Mouse (Mus musculus) central nervous system, embryonic 18 days (tissue): ENCODE results near the gene Olfr566. TPM values are rescaled to one million over a fixed set of nuclear protein-coding genes. Genes with fewer than 3 reads are reported as not detected.

ENCODE experiments used
- polyA plus RNA-seq: library from polyadenylated mRNA; depleted of rRNA; stranded (reverse); fragments of >200 nt; gene quantifications from 2 replicates; pipeline ENCODE4 v1.2.3, GENCODE M21; 2012; rRNA removed

Gene Olfr566
- polyA plus RNA-seq: not detected in 2 replicates

GRCm38 (mm10) chr7:102858665-102859064, at the start of gene Olfr566:
TSS of gene Olfr566 (minus strand) at chr7:102858765.

DNA sequence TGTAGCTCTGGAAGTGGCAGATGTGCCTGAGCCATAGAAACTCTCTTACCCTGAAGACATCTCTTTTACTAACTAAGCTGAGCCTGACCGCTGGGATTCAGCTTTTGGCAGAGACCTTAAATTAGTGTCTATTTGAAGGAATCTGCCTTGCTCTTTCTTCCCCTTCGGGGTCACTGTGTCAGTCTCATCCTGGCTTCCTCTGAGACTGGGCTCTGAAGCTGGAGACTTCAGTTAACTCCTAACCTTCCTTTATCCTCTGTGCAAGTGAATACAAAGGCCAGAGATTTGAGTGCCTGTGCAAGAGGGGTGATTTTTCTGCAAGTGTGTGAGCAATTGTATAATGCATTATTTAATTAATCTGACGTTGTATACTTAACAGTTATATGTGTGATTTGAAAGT, 32.2 kb upstream of the Olfr566 start, which contains the start of gene Olfr569:
Gene Olfr569 (minus strand): TSS at position 101 of the 400 bp plus-strand sequence.

GRCm38 (mm10) chr7:102876822-102877221, 18.3 kb upstream of the Olfr566 start, which contains the start of gene Olfr568:
TSS of gene Olfr568 (plus strand) at chr7:102877122.

Other genes with a start within 250 kb of the Olfr566 start
- not detected in 2 replicates for gene Olfr553, start 240.5 kb downstream of the Olfr566 start, polyA plus RNA-seq
- not detected in 2 replicates for gene Olfr554, start 220.3 kb downstream of the Olfr566 start, polyA plus RNA-seq
- not detected in 2 replicates for gene Olfr555, start 199.9 kb downstream of the Olfr566 start, polyA plus RNA-seq
- not detected in 2 replicates for gene Olfr556, start 193.9 kb downstream of the Olfr566 start, polyA plus RNA-seq
- gene Trim68, start 171.4 kb downstream of the Olfr566 start, polyA plus RNA-seq: 13.5 and 14.2 TPM in 2 replicates
- not detected in 2 replicates for gene Olfr557, start 162.9 kb downstream of the Olfr566 start, polyA plus RNA-seq
- gene Olfr558, start 156.6 kb downstream of the Olfr566 start, polyA plus RNA-seq: 0.05 and 0.15 TPM in 2 replicates
- not detected in 2 replicates for gene Olfr33, start 139.7 kb downstream of the Olfr566 start, polyA plus RNA-seq
- not detected in 2 replicates for gene Olfr559, start 131.3 kb downstream of the Olfr566 start, polyA plus RNA-seq
- not detected in 2 replicates for gene Olfr560, start 99.4 kb downstream of the Olfr566 start, polyA plus RNA-seq
- 0.13 and 0.17 TPM in 2 replicates for gene Olfr78, start 99.3 kb downstream of the Olfr566 start, polyA plus RNA-seq
- gene Olfr561, start 87.5 kb downstream of the Olfr566 start, polyA plus RNA-seq: not detected in 2 replicates
- gene Olfr564, start 55.3 kb downstream of the Olfr566 start, polyA plus RNA-seq: not detected in 2 replicates
- gene Olfr568, start 18.4 kb upstream of the Olfr566 start, polyA plus RNA-seq: not detected in 2 replicates
- gene Olfr569, start 32.1 kb upstream of the Olfr566 start, polyA plus RNA-seq: not detected in 2 replicates
- 0.05 TPM in 1 of 2 replicates, not detected in the other for gene Olfr570, start 35.8 kb upstream of the Olfr566 start, polyA plus RNA-seq
- gene Olfr571, start 58.8 kb upstream of the Olfr566 start, polyA plus RNA-seq: not detected in 2 replicates
- not detected in 2 replicates for gene Olfr572, start 65.6 kb upstream of the Olfr566 start, polyA plus RNA-seq
- not detected in 2 replicates for gene Olfr573-ps1, start 83.8 kb upstream of the Olfr566 start, polyA plus RNA-seq
- gene Olfr574, start 89.7 kb upstream of the Olfr566 start, polyA plus RNA-seq: not detected in 2 replicates
- not detected in 2 replicates for gene Olfr575, start 100.0 kb upstream of the Olfr566 start, polyA plus RNA-seq
- gene Olfr576, start 103.9 kb upstream of the Olfr566 start, polyA plus RNA-seq: not detected in 2 replicates
- not detected in 2 replicates for gene Olfr577, start 117.2 kb upstream of the Olfr566 start, polyA plus RNA-seq
- not detected in 2 replicates for gene Olfr578, start 130.6 kb upstream of the Olfr566 start, polyA plus RNA-seq
- not detected in 2 replicates for gene Olfr582, start 179.3 kb upstream of the Olfr566 start, polyA plus RNA-seq
- not detected in 2 replicates for gene Olfr583, start 192.5 kb upstream of the Olfr566 start, polyA plus RNA-seq
- gene Olfr584, start 223.1 kb upstream of the Olfr566 start, polyA plus RNA-seq: not detected in 2 replicates
- gene Olfr585, start 239.0 kb upstream of the Olfr566 start, polyA plus RNA-seq: not detected in 2 replicates